Mouse (Mus musculus): ENCODE data around the gene Slc22a6.
A peak's percentile ranks its signal among the peaks of the same experiment; 100 is the strongest.

Gene Slc22a6

GRCm38 (mm10) chr19:8617904-8618303, at the start of gene Slc22a6:
TSS of gene Slc22a6 (plus strand) at chr19:8618039.
- no peak for DNase-seq (ENCODE audit: low spot score in 2 of 2)

- DNase-seq (ENCODE audit: low spot score in 2 of 2) = no peak
Measured at GRCm38 (mm10) chr19:8569453-8569863, 48.4 kb upstream of the Slc22a6 start.

- no peak for DNase-seq (ENCODE audit: low spot score in 2 of 2)
Measured at GRCm38 (mm10) chr19:8570341-8571040, 47.3 kb upstream of the Slc22a6 start.

GRCm38 (mm10) chr19:8571746-8572145, 46.1 kb upstream of the Slc22a6 start:
- DNase-seq (ENCODE audit: low spot score in 2 of 2) = no peak

- no peak for DNase-seq (ENCODE audit: low spot score in 2 of 2)
Measured at GRCm38 (mm10) chr19:8572485-8572884, 45.4 kb upstream of the Slc22a6 start.

GRCm38 (mm10) chr19:8577432-8577831, 40.4 kb upstream of the Slc22a6 start:
- no peak for DNase-seq (ENCODE audit: low spot score in 2 of 2)

- peak in 1 of 2 experiments; percentile 36 for DNase-seq (ENCODE audit: low spot score in 2 of 2)
Measured at GRCm38 (mm10) chr19:8578293-8578969, 39.4 kb upstream of the Slc22a6 start.

- no peak for DNase-seq (ENCODE audit: low spot score in 2 of 2)
Measured at GRCm38 (mm10) chr19:8578970-8579342, 38.9 kb upstream of the Slc22a6 start.

- DNase-seq (ENCODE audit: low spot score in 2 of 2) = no peak
Measured at GRCm38 (mm10) chr19:8585298-8585697, 32.5 kb upstream of the Slc22a6 start.

- no peak for DNase-seq (ENCODE audit: low spot score in 2 of 2)
Measured at GRCm38 (mm10) chr19:8585899-8586298, 31.9 kb upstream of the Slc22a6 start.

GRCm38 (mm10) chr19:8586350-8586749, 31.5 kb upstream of the Slc22a6 start:
- no peak for DNase-seq (ENCODE audit: low spot score in 2 of 2)

GRCm38 (mm10) chr19:8587315-8587714, 30.5 kb upstream of the Slc22a6 start:
- DNase-seq (ENCODE audit: low spot score in 2 of 2) = no peak

- no peak for DNase-seq (ENCODE audit: low spot score in 2 of 2)
Measured at GRCm38 (mm10) chr19:8590954-8591353, 26.9 kb upstream of the Slc22a6 start, which contains the start of gene Slc22a8. TSS of gene Slc22a8 (plus strand) at chr19:8591254.

GRCm38 (mm10) chr19:8592155-8592554, 25.7 kb upstream of the Slc22a6 start:
- DNase-seq (ENCODE audit: low spot score in 2 of 2) = peak in 1 of 2 experiments; percentile 26

- DNase-seq (ENCODE audit: low spot score in 2 of 2) = no peak
Measured at GRCm38 (mm10) chr19:8592873-8593408, 24.9 kb upstream of the Slc22a6 start.

GRCm38 (mm10) chr19:8593833-8594232, 24.0 kb upstream of the Slc22a6 start:
- no peak for DNase-seq (ENCODE audit: low spot score in 2 of 2)

GRCm38 (mm10) chr19:8594518-8594917, 23.3 kb upstream of the Slc22a6 start:
- DNase-seq (ENCODE audit: low spot score in 2 of 2) = no peak

- no peak for DNase-seq (ENCODE audit: low spot score in 2 of 2)
Measured at GRCm38 (mm10) chr19:8597269-8597668, 20.6 kb upstream of the Slc22a6 start.

- no peak for DNase-seq (ENCODE audit: low spot score in 2 of 2)
Measured at GRCm38 (mm10) chr19:8599229-8599628, 18.6 kb upstream of the Slc22a6 start.

GRCm38 (mm10) chr19:8601922-8602321, 15.9 kb upstream of the Slc22a6 start:
- DNase-seq (ENCODE audit: low spot score in 2 of 2) = no peak

- DNase-seq (ENCODE audit: low spot score in 2 of 2) = no peak
Measured at GRCm38 (mm10) chr19:8602914-8603313, 14.9 kb upstream of the Slc22a6 start.

GRCm38 (mm10) chr19:8604536-8605240, 13.2 kb upstream of the Slc22a6 start:
- DNase-seq (ENCODE audit: low spot score in 2 of 2) = no peak

GRCm38 (mm10) chr19:8605241-8605558, 12.6 kb upstream of the Slc22a6 start:
- DNase-seq (ENCODE audit: low spot score in 2 of 2) = no peak
